Comparison of ENCODE assay signal across 10 mouse cellular contexts in genomic region chr13:93724206-93724605, GRCm38 (mm10). TPM values are rescaled to one million over a fixed set of nuclear protein-coding genes. Genes with fewer than 3 reads are reported as not detected.
A peak's percentile ranks its signal among the peaks of the same experiment; 100 is the strongest.
DNase-seq lines count a peak whose midpoint lies in the region; ATAC-seq and TF ChIP-seq lines count a peak whose summit lies in the region.
"Had no signal": no experiment of that assay in that cellular context is flagged by ENCODE, and none has a peak within 500 bp of the region (broad histone marks: within the 10 kb centered on the region; RNA-seq: fewer than 3 reads in every experiment).

No protein-coding gene starts in this region.

- peak; percentile 36 for DNase-seq in forebrain, postnatal 0 days
- peak; percentile 46 for DNase-seq in midbrain, embryonic 14.5 days
- no peak for DNase-seq in midbrain, embryonic 10.5 days (ENCODE audit: low spot score)
- peak; percentile 8 to 23 for DNase-seq in adrenal gland, postnatal 36 days
- no peak for DNase-seq in urinary bladder, adult 2 months (ENCODE audit: low spot score)

- no peaks in the 10 kb centered on the region for H3K36me3 ChIP-seq in forebrain, postnatal 0 days (ENCODE audit: insufficient read depth)
- H3K36me3 ChIP-seq in forebrain, embryonic 12.5 days (replicated peaks), result no peaks in the 10 kb centered on the region
- no peaks in the 10 kb centered on the region for H3K36me3 ChIP-seq in midbrain, embryonic 14.5 days (ENCODE audit: control insufficient read depth, insufficient read depth, low read length)
- no peaks in the 10 kb centered on the region for H3K36me3 ChIP-seq in midbrain, embryonic 10.5 days
- H3K36me3 ChIP-seq: midbrain, embryonic 12.5 days had no signal

- H3K27ac ChIP-seq in forebrain, postnatal 0 days (ENCODE audit: low read depth, low read length), result no peak overlapping the region
- no peak overlapping the region for H3K27ac ChIP-seq in forebrain, embryonic 12.5 days
- no peak overlapping the region for H3K27ac ChIP-seq in midbrain, embryonic 14.5 days (replicated peaks; ENCODE audit: low read depth, low read length)
- H3K27ac ChIP-seq in midbrain, embryonic 10.5 days (replicated peaks), result no peak overlapping the region
- H3K27ac ChIP-seq: midbrain, embryonic 12.5 days had no signal

- no peak overlapping the region for H3K9ac ChIP-seq in forebrain, postnatal 0 days
- no peak overlapping the region for H3K9ac ChIP-seq in forebrain, embryonic 12.5 days
- H3K9ac ChIP-seq in midbrain, embryonic 14.5 days (replicated peaks; ENCODE audit: low read length), result no peak overlapping the region
- H3K9ac ChIP-seq: midbrain, embryonic 12.5 days had no signal

- H3K4me1 ChIP-seq in forebrain, postnatal 0 days (ENCODE audit: insufficient read depth), result no peaks in the 10 kb centered on the region; the same call in 1 of the 2 replicates
- no peaks in the 10 kb centered on the region for H3K4me1 ChIP-seq in forebrain, embryonic 12.5 days
- no peaks in the 10 kb centered on the region for H3K4me1 ChIP-seq in midbrain, embryonic 14.5 days (ENCODE audit: control insufficient read depth, insufficient read depth, low read length)
- H3K4me1 ChIP-seq in midbrain, embryonic 10.5 days, result peaks cover 8% of the 10 kb centered on the region
- H3K4me1 ChIP-seq: midbrain, embryonic 12.5 days had no signal

- H3K4me2 ChIP-seq in forebrain, postnatal 0 days (ENCODE audit: low read depth), result no peak overlapping the region
- no peak overlapping the region for H3K4me2 ChIP-seq in forebrain, embryonic 12.5 days
- no peak overlapping the region for H3K4me2 ChIP-seq in midbrain, embryonic 14.5 days (ENCODE audit: low read length)
- H3K4me2 ChIP-seq: midbrain, embryonic 12.5 days had no signal

- H3K27me3 ChIP-seq in forebrain, postnatal 0 days (ENCODE audit: insufficient read depth, low read length), result no peaks in the 10 kb centered on the region
- no peaks in the 10 kb centered on the region for H3K27me3 ChIP-seq in forebrain, embryonic 12.5 days
- H3K27me3 ChIP-seq in midbrain, embryonic 14.5 days (ENCODE audit: control insufficient read depth, insufficient read depth, low read length), result no peaks in the 10 kb centered on the region
- H3K27me3 ChIP-seq in midbrain, embryonic 10.5 days (ENCODE audit: low read depth, poor library complexity, severe bottlenecking), result peaks cover 4% of the 10 kb centered on the region; the same call in 1 of the 2 replicates

- ATAC-seq in forebrain, postnatal 0 days, result no peak
- ATAC-seq in forebrain, embryonic 12.5 days (ENCODE audit: low FRiP score), result no peak
- no peak for ATAC-seq in midbrain, embryonic 14.5 days (ENCODE audit: low FRiP score, low TSS enrichment)
- ATAC-seq in megakaryocyte-erythroid progenitor cell, adult 5-6 weeks (replicated peaks; ENCODE audit: low FRiP score, low TSS enrichment, poor library complexity, severe bottlenecking), result 0 out of 2 replicates have a peak, but pooled peaks have one; percentile 57
- no peak for ATAC-seq in erythroblast, adult 5-6 weeks (replicated peaks; ENCODE audit: low FRiP score, poor library complexity, severe bottlenecking)

- WGBS in forebrain, postnatal 0 days, result 33% methylated on average over 2 of the region's 2 CpGs
- 39% methylated on average over 2 of the region's 2 CpGs for WGBS in forebrain, embryonic 12.5 days
- WGBS in midbrain, embryonic 14.5 days, result 39% methylated on average over 2 of the region's 2 CpGs
- 42% methylated on average over 2 of the region's 2 CpGs for WGBS in midbrain, embryonic 10.5 days

- TF ChIP-seq CTCF in forebrain, postnatal 0 days (IDR thresholded peaks at IDR 0.05; ENCODE audit: low read depth), result peak; percentile 67

- H3K4me3 ChIP-seq in forebrain, postnatal 0 days (ENCODE audit: low read depth, low read length), result no peak overlapping the region
- H3K4me3 ChIP-seq in forebrain, embryonic 12.5 days (replicated peaks), result no peak overlapping the region
- H3K4me3 ChIP-seq in midbrain, embryonic 14.5 days (replicated peaks; ENCODE audit: low read depth, low read length), result no peak overlapping the region
- no peak overlapping the region for H3K4me3 ChIP-seq in midbrain, embryonic 10.5 days
- H3K4me3 ChIP-seq: midbrain, embryonic 12.5 days had no signal

- no peaks in the 10 kb centered on the region for H3K9me3 ChIP-seq in forebrain, postnatal 0 days (ENCODE audit: low read length)
- H3K9me3 ChIP-seq in forebrain, embryonic 12.5 days, result no peaks in the 10 kb centered on the region
- no peaks in the 10 kb centered on the region for H3K9me3 ChIP-seq in midbrain, embryonic 14.5 days (ENCODE audit: control insufficient read depth, low read length)
- H3K9me3 ChIP-seq in midbrain, embryonic 10.5 days (replicated peaks), result no peaks in the 10 kb centered on the region
- H3K9me3 ChIP-seq: midbrain, embryonic 12.5 days had no signal

RNA-seq across cellular contexts. Expression of gene Arsb, which starts 47.2 kb away (rescaled TPM):
- total RNA-seq in forebrain, postnatal 0 days (2014; rRNA removed), result 10.9 and 13.6 TPM in 2 replicates
- polyA plus RNA-seq in forebrain, postnatal 0 days (2015; fragmentation: Nextera tagmentation; extraction: Ambion mirVana), result 14.4 and 16.3 TPM in 2 replicates
- polyA plus RNA-seq in forebrain, embryonic 12.5 days (2016; fragmentation: Nextera tagmentation; extraction: Ambion mirVana), result 7.2 and 7.3 TPM in 2 replicates
- polyA plus RNA-seq in midbrain, embryonic 14.5 days (2014; fragmentation: Nextera tagmentation; extraction: Ambion mirVana), result 8.6 and 12.7 TPM in 2 replicates
- polyA plus RNA-seq in midbrain, embryonic 10.5 days (2016; fragmentation: Nextera tagmentation; extraction: Ambion mirVana), result 4.5 and 6.5 TPM in 2 replicates
- 10 to 100 TPM; 36.9 to 43.3 TPM for total RNA-seq in adrenal gland, postnatal 36 days (2021)
- total RNA-seq in megakaryocyte-erythroid progenitor cell, adult 5-6 weeks (2014; fragmentation: Nextera tagmentation), result 12.6 and 16.0 TPM in 2 replicates
- 3.3 and 3.9 TPM in 2 replicates for total RNA-seq in megakaryocyte-erythroid progenitor cell, adult 5-6 weeks (2017)
- 41.9 and 43.3 TPM in 2 replicates for total RNA-seq in erythroblast, adult 5-6 weeks (2015; ENCODE audit: low replicate concordance)
- total RNA-seq in erythroblast, adult 5-6 weeks (2017; ENCODE audit: low replicate concordance), result 7.8 and 8.7 TPM in 2 replicates
- 40.1 and 44.2 TPM in 2 replicates for polyA plus RNA-seq in urinary bladder, adult 2 months (2012; rRNA removed)

RNA-seq across cellular contexts. Expression of gene Dmgdh, which starts 50.0 kb away (rescaled TPM):
- total RNA-seq in forebrain, postnatal 0 days (2014; rRNA removed), result 0.19 TPM in 1 of 2 replicates, not detected in the other
- 0.10 and 0.13 TPM in 2 replicates for polyA plus RNA-seq in forebrain, postnatal 0 days (2015; fragmentation: Nextera tagmentation; extraction: Ambion mirVana)
- 0.08 TPM in 1 of 2 replicates, not detected in the other for polyA plus RNA-seq in forebrain, embryonic 12.5 days (2016; fragmentation: Nextera tagmentation; extraction: Ambion mirVana)
- polyA plus RNA-seq in midbrain, embryonic 14.5 days (2014; fragmentation: Nextera tagmentation; extraction: Ambion mirVana), result 0.17 TPM in 1 of 2 replicates, not detected in the other
- 0.05 and 0.09 TPM in 2 replicates for polyA plus RNA-seq in midbrain, embryonic 10.5 days (2016; fragmentation: Nextera tagmentation; extraction: Ambion mirVana)
- total RNA-seq in adrenal gland, postnatal 36 days (2021), result under 1 TPM in 1 of 2 experiments, not detected in 1; 0.10 TPM
- total RNA-seq in megakaryocyte-erythroid progenitor cell, adult 5-6 weeks (2014; fragmentation: Nextera tagmentation), result not detected in 2 replicates
- not detected in 2 replicates for total RNA-seq in megakaryocyte-erythroid progenitor cell, adult 5-6 weeks (2017)
- not detected in 2 replicates for total RNA-seq in erythroblast, adult 5-6 weeks (2015; ENCODE audit: low replicate concordance)
- total RNA-seq in erythroblast, adult 5-6 weeks (2017; ENCODE audit: low replicate concordance), result not detected in 2 replicates
- 1.7 and 2.2 TPM in 2 replicates for polyA plus RNA-seq in urinary bladder, adult 2 months (2012; rRNA removed)
- total RNA-seq: heart, postnatal 10 days had no signal
- polyA plus RNA-seq: midbrain, embryonic 12.5 days had no signal

RNA-seq across cellular contexts. Expression of gene Bhmt2, which starts 50.1 kb away (rescaled TPM):
- 0.10 TPM in 1 of 2 replicates, not detected in the other for total RNA-seq in forebrain, postnatal 0 days (2014; rRNA removed)
- polyA plus RNA-seq in forebrain, postnatal 0 days (2015; fragmentation: Nextera tagmentation; extraction: Ambion mirVana), result 0.05 TPM in 1 of 2 replicates, not detected in the other
- polyA plus RNA-seq in forebrain, embryonic 12.5 days (2016; fragmentation: Nextera tagmentation; extraction: Ambion mirVana), result not detected in 2 replicates
- polyA plus RNA-seq in midbrain, embryonic 14.5 days (2014; fragmentation: Nextera tagmentation; extraction: Ambion mirVana), result not detected in 2 replicates
- polyA plus RNA-seq in midbrain, embryonic 10.5 days (2016; fragmentation: Nextera tagmentation; extraction: Ambion mirVana), result not detected in 2 replicates
- total RNA-seq in adrenal gland, postnatal 36 days (2021), result under 1 TPM in 1 of 2 experiments, not detected in 1; 0.26 TPM
- total RNA-seq in megakaryocyte-erythroid progenitor cell, adult 5-6 weeks (2014; fragmentation: Nextera tagmentation), result not detected in 2 replicates
- not detected in 2 replicates for total RNA-seq in megakaryocyte-erythroid progenitor cell, adult 5-6 weeks (2017)
- total RNA-seq in erythroblast, adult 5-6 weeks (2015; ENCODE audit: low replicate concordance), result not detected in 2 replicates
- total RNA-seq in erythroblast, adult 5-6 weeks (2017; ENCODE audit: low replicate concordance), result not detected in 2 replicates
- 1.3 TPM in 2 replicates for polyA plus RNA-seq in urinary bladder, adult 2 months (2012; rRNA removed)
- total RNA-seq: heart, postnatal 10 days had no signal
- polyA plus RNA-seq: midbrain, embryonic 12.5 days had no signal

Comparison
In these comparisons a context has a peak if more than half of its experiments do, and no peak if none do; other contexts are left out.
1. DNase-seq: peak in forebrain, postnatal 0 days (single experiment), midbrain, embryonic 14.5 days (single experiment) and adrenal gland, postnatal 36 days (2 of 2); none in midbrain, embryonic 10.5 days (single experiment) and urinary bladder, adult 2 months (single experiment).